Mouse (Mus musculus) embryonic facial prominence, embryonic 10.5 days (tissue): ENCODE results near the gene Itpr2. TPM values are rescaled to one million over a fixed set of nuclear protein-coding genes. Genes with fewer than 3 reads are reported as not detected.

ENCODE experiments used
- DNase-seq: peaks from one replicate; pipeline ENCODE4 v3.0.0-alpha.2; 2017; ENCODE audit warnings: low spot score
- H3K27ac ChIP-seq: fragments of 300-500 bp; sonication (generic); replicated peaks from 2 replicates; pipeline ENCODE4 v1.5.1; 2016; ENCODE audit warnings: mild to moderate bottlenecking
- H3K27me3 ChIP-seq: fragments of 300-500 bp; sonication (generic); replicated peaks from 2 replicates; pipeline ENCODE4 v1.6.1; 2016; ENCODE audit warnings: low read depth, mild to moderate bottlenecking; ENCODE audit not compliant: poor library complexity, severe bottlenecking
- H3K36me3 ChIP-seq: fragments of 300-500 bp; sonication (generic); replicated peaks from 2 replicates; pipeline ENCODE4 v1.6.1; 2016; ENCODE audit warnings: mild to moderate bottlenecking, moderate library complexity
- H3K4me1 ChIP-seq: fragments of 300-500 bp; sonication (generic); 2 replicates; pipeline ENCODE4 v1.6.1; 2016
- H3K4me3 ChIP-seq: fragments of 300-500 bp; sonication (generic); 2 replicates; pipeline ENCODE4 v1.5.1; 2016; ENCODE audit warnings: mild to moderate bottlenecking, moderate library complexity
- H3K9me3 ChIP-seq: fragments of 300-500 bp; sonication (generic); 2 replicates; pipeline ENCODE4 v1.6.1; 2016; ENCODE audit warnings: mild to moderate bottlenecking
- WGBS: fragments of 180-500 bp; shearing (Covaris S2); methylation state at CpG from one replicate; pipeline ENCODE4 v1.1.7; 2016; 5-methylcytosine and 5-hydroxymethylcytosine counted together
- polyA plus RNA-seq: library from polyadenylated mRNA; unstranded; fragments of >200 nt; fragmentation: Nextera tagmentation; extraction: Ambion mirVana; gene quantifications from 2 replicates; pipeline ENCODE4 v1.2.1, GENCODE M21; 2016

The Itpr2 gene
- polyA plus RNA-seq, 1 experiment from 2014 or later = 4.5 TPM

GRCm38 (mm10) chr6:146157983-146158535 is 344.0 kb downstream of the Itpr2 start:
- H3K4me3 ChIP-seq = no peak overlapping the region
- 84% methylated on average over 8 of the region's 8 CpGs for WGBS

GRCm38 (mm10) chr6:146157099-146157498 is 344.9 kb downstream of the Itpr2 start:
- no peaks in the 10 kb centered on the region for H3K4me1 ChIP-seq
- H3K36me3 ChIP-seq = no peaks in the 10 kb centered on the region
- H3K27ac ChIP-seq = no peak overlapping the region
- WGBS = 97% methylated on average over 14 of the region's 14 CpGs
- no peaks in the 10 kb centered on the region for H3K9me3 ChIP-seq
- DNase-seq = no peak
- H3K4me3 ChIP-seq = no peak overlapping the region
- no peaks in the 10 kb centered on the region for H3K27me3 ChIP-seq

More at GRCm38 (mm10) chr6:146157983-146158535, 344.0 kb downstream of the Itpr2 start:
- Histone ChIP-seq H3K4me1 (0 out of 2 replicates have a peak, but pooled peaks cover 3% of the 10 kb centered on the region), H3K27me3 (no peaks in the 10 kb centered on the region), H3K27ac (no peak overlapping the region), H3K9me3 (no peaks in the 10 kb centered on the region), H3K36me3 (no peaks in the 10 kb centered on the region)
- DNase-seq = no peak

GRCm38 (mm10) chr6:146156536-146156935 is 345.5 kb downstream of the Itpr2 start:
- no peaks in the 10 kb centered on the region for H3K4me1 ChIP-seq
- WGBS = 89% methylated on average over 6 of the region's 6 CpGs
- no peak overlapping the region for H3K4me3 ChIP-seq
- no peaks in the 10 kb centered on the region for H3K36me3 ChIP-seq
- H3K27me3 ChIP-seq = no peaks in the 10 kb centered on the region
- no peaks in the 10 kb centered on the region for H3K9me3 ChIP-seq
- H3K27ac ChIP-seq = no peak overlapping the region
- DNase-seq = no peak

- H3K36me3 ChIP-seq = no peaks in the 10 kb centered on the region
- no peaks in the 10 kb centered on the region for H3K9me3 ChIP-seq
- no peaks in the 10 kb centered on the region for H3K27me3 ChIP-seq
- no peak for DNase-seq
- WGBS = 84% methylated on average over 8 of the region's 8 CpGs
- no peaks in the 10 kb centered on the region for H3K4me1 ChIP-seq
- no peak overlapping the region for H3K4me3 ChIP-seq
- 0 out of 2 replicates have a peak overlapping the region, but pooled peaks have one; percentile 3 for H3K27ac ChIP-seq
These were observed 346.8 kb downstream of the Itpr2 start for GRCm38 (mm10) chr6:146155156-146155734.

- 68% methylated on average over 5 of the region's 5 CpGs for WGBS
- Histone ChIP-seq H3K27me3 (no peaks in the 10 kb centered on the region), H3K36me3 (no peaks in the 10 kb centered on the region), H3K27ac (no peak overlapping the region), H3K4me1 (0 out of 2 replicates have a peak, but pooled peaks cover 7% of the 10 kb centered on the region), H3K4me3 (no peak overlapping the region), H3K9me3 (no peaks in the 10 kb centered on the region)
- no peak for DNase-seq
These were observed 349.2 kb downstream of the Itpr2 start for GRCm38 (mm10) chr6:146152843-146153242.

- no peak overlapping the region for H3K4me3 ChIP-seq
- DNase-seq = no peak
- H3K9me3 ChIP-seq = peaks cover 2% of the 10 kb centered on the region; the same call in 1 of the 2 replicates
- no peaks in the 10 kb centered on the region for H3K36me3 ChIP-seq
- H3K27me3 ChIP-seq = no peaks in the 10 kb centered on the region
- peaks cover 14% of the 10 kb centered on the region for H3K4me1 ChIP-seq
- WGBS = 93% methylated on average over 4 of the region's 4 CpGs
- no peak overlapping the region for H3K27ac ChIP-seq
These were observed 360.9 kb downstream of the Itpr2 start for GRCm38 (mm10) chr6:146140966-146141585.

- Histone ChIP-seq H3K27me3 (no peaks in the 10 kb centered on the region), H3K27ac (no peak overlapping the region), H3K36me3 (no peaks in the 10 kb centered on the region), H3K9me3 (no peaks in the 10 kb centered on the region), H3K4me3 (no peak overlapping the region), H3K4me1 (peaks cover 22% of the 10 kb centered on the region)
- DNase-seq = no peak
- WGBS = 88% methylated on average over 6 of the region's 6 CpGs
These were observed 361.9 kb downstream of the Itpr2 start for GRCm38 (mm10) chr6:146140171-146140570.

- no peaks in the 10 kb centered on the region for H3K27me3 ChIP-seq
- H3K4me1 ChIP-seq = peaks cover 26% of the 10 kb centered on the region
- DNase-seq = no peak
- H3K36me3 ChIP-seq = no peaks in the 10 kb centered on the region
- H3K27ac ChIP-seq = no peak overlapping the region
- no peaks in the 10 kb centered on the region for H3K9me3 ChIP-seq
- 51% methylated on average over 4 of the region's 4 CpGs for WGBS
- no peak overlapping the region for H3K4me3 ChIP-seq
These were observed 365.4 kb downstream of the Itpr2 start for GRCm38 (mm10) chr6:146136646-146137045.

GRCm38 (mm10) chr6:146136244-146136643 is 365.8 kb downstream of the Itpr2 start:
- H3K27me3 ChIP-seq = no peaks in the 10 kb centered on the region
- no peak overlapping the region for H3K4me3 ChIP-seq
- no peak for DNase-seq
- no peaks in the 10 kb centered on the region for H3K9me3 ChIP-seq
- no peaks in the 10 kb centered on the region for H3K36me3 ChIP-seq
- 59% methylated on average over 7 of the region's 7 CpGs for WGBS
- H3K4me1 ChIP-seq = peaks cover 26% of the 10 kb centered on the region
- H3K27ac ChIP-seq = no peak overlapping the region

- H3K4me3 ChIP-seq = no peak overlapping the region
- no peak for DNase-seq
- no peak overlapping the region for H3K27ac ChIP-seq
These were observed 366.7 kb downstream of the Itpr2 start for GRCm38 (mm10) chr6:146135291-146135690.

GRCm38 (mm10) chr6:146133921-146134320 is 368.1 kb downstream of the Itpr2 start:
- 82% methylated on average over 8 of the region's 8 CpGs for WGBS
- H3K4me1 ChIP-seq = peaks cover 26% of the 10 kb centered on the region
- no peak overlapping the region for H3K4me3 ChIP-seq
- H3K36me3 ChIP-seq = no peaks in the 10 kb centered on the region
- H3K9me3 ChIP-seq = no peaks in the 10 kb centered on the region
- no peaks in the 10 kb centered on the region for H3K27me3 ChIP-seq
- DNase-seq = no peak
- H3K27ac ChIP-seq = no peak overlapping the region

More at GRCm38 (mm10) chr6:146135291-146135690, 366.7 kb downstream of the Itpr2 start:
- H3K9me3 ChIP-seq = no peaks in the 10 kb centered on the region
- no peaks in the 10 kb centered on the region for H3K36me3 ChIP-seq
- H3K4me1 ChIP-seq = peaks cover 26% of the 10 kb centered on the region
- no peaks in the 10 kb centered on the region for H3K27me3 ChIP-seq
- WGBS = 81% methylated on average over 8 of the region's 8 CpGs

- H3K36me3 ChIP-seq = no peaks in the 10 kb centered on the region
- no peak for DNase-seq
- H3K4me1 ChIP-seq = no peaks in the 10 kb centered on the region
- H3K9me3 ChIP-seq = no peaks in the 10 kb centered on the region
- no peak overlapping the region for H3K4me3 ChIP-seq
- H3K27me3 ChIP-seq = no peaks in the 10 kb centered on the region
- 84% methylated on average over 7 of the region's 7 CpGs for WGBS
- H3K27ac ChIP-seq = no peak overlapping the region
These were observed 373.0 kb downstream of the Itpr2 start for GRCm38 (mm10) chr6:146129066-146129465.
